Mouse (Mus musculus): Measurements from ENCODE around the gene Fam69b.

- no peak for TF ChIP-seq HCFC1 (IDR thresholded peaks at IDR 0.05; ENCODE audit: borderline replicate concordance, insufficient read depth, low read length)
- TF ChIP-seq ZC3H11A (IDR thresholded peaks at IDR 0.05; ENCODE audit: borderline replicate concordance, low read depth, low read length) = peak; percentile 29; the same call in 1 of the 2 replicates
- TF ChIP-seq CHD2 (IDR thresholded peaks at IDR 0.05; ENCODE audit: low read depth, low read length) = no peak
- no peak for TF ChIP-seq MAFK (IDR thresholded peaks at IDR 0.05; ENCODE audit: insufficient read depth, low read depth, low read length)
These were observed 34.3 kb upstream of the Fam69b start for GRCm38 (mm10) chr2:26594022-26594346.
